Mouse (Mus musculus) liver, embryonic 11.5 days (tissue): Measurements from ENCODE around the gene Zfp281. TPM values are rescaled to one million over a fixed set of nuclear protein-coding genes. Genes with fewer than 3 reads are reported as not detected.

Source experiments
- ATAC-seq: fragments of 200-750 bp; cut with Nextera tagmentation; replicated peaks from 2 replicates; pipeline ENCODE4 v1.8.0; 2017; ENCODE audit warnings: moderate number of reproducible peaks, mild to moderate bottlenecking, moderate TSS enrichment, moderate library complexity; ENCODE audit not compliant: low FRiP score
- DNase-seq: peaks from one replicate; pipeline ENCODE4 v3.0.0-alpha.2; 2017; ENCODE audit warnings: low spot score
- H3K27ac ChIP-seq: fragments of 300-500 bp; sonication (generic); 2 replicates; pipeline ENCODE4 v1.5.1; 2014; ENCODE audit warnings: mild to moderate bottlenecking, low read depth, low read length, control low read depth
- H3K27me3 ChIP-seq: fragments of 300-500 bp; sonication (generic); replicated peaks from 2 replicates; pipeline ENCODE4 v1.6.1; 2014; ENCODE audit warnings: low read length, mixed read lengths; ENCODE audit not compliant: control insufficient read depth, insufficient read depth
- H3K36me3 ChIP-seq: fragments of 300-500 bp; sonication (generic); 2 replicates; pipeline ENCODE4 v1.6.1; 2014; ENCODE audit warnings: mild to moderate bottlenecking, low read length, moderate library complexity, mixed read lengths; ENCODE audit not compliant: control insufficient read depth, insufficient read depth
- H3K4me1 ChIP-seq: fragments of 300-500 bp; sonication (generic); replicated peaks from 2 replicates; pipeline ENCODE4 v1.6.1; 2014; ENCODE audit warnings: low read length, mixed read lengths; ENCODE audit not compliant: control insufficient read depth, insufficient read depth
- H3K4me2 ChIP-seq: fragments of 300-500 bp; sonication (generic); 2 replicates; pipeline ENCODE4 v1.6.1; 2014; ENCODE audit warnings: mild to moderate bottlenecking, control low read depth, moderate library complexity
- H3K4me3 ChIP-seq: fragments of 300-500 bp; sonication (generic); 2 replicates; pipeline ENCODE4 v1.5.1; 2014; ENCODE audit warnings: low read depth, low read length, control low read depth
- H3K9ac ChIP-seq: fragments of 300-500 bp; sonication (generic); 2 replicates; pipeline ENCODE4 v1.6.1; 2014; ENCODE audit warnings: low read depth, low read length, control low read depth
- H3K9me3 ChIP-seq: fragments of 300-500 bp; sonication (generic); 2 replicates; pipeline ENCODE4 v1.6.1; 2016; ENCODE audit warnings: low read length, inconsistent platforms, mixed read lengths; ENCODE audit not compliant: control insufficient read depth
- WGBS: fragments of 180-500 bp; shearing (Covaris S2); extraction: QIAGEN DNeasy Blood & Tissue Kit; methylation state at CpG from one replicate; pipeline ENCODE4 v1.1.7; 2014; 5-methylcytosine and 5-hydroxymethylcytosine counted together
- polyA plus RNA-seq: library from polyadenylated mRNA; unstranded; fragments of >200 nt; fragmentation: Nextera tagmentation; extraction: Ambion mirVana; gene quantifications from 2 replicates; pipeline ENCODE4 v1.2.1, GENCODE M21; 2014

Gene Zfp281
- polyA plus RNA-seq, 1 experiment from 2014 or later, result 19.3 TPM

- no peak overlapping the region for H3K4me2 ChIP-seq
- H3K36me3 ChIP-seq, result no peaks in the 10 kb centered on the region
- H3K27ac ChIP-seq, result no peak overlapping the region
- no peak overlapping the region for H3K9ac ChIP-seq
- WGBS, result 86% methylated on average over 12 of the region's 12 CpGs
- no peak for DNase-seq
- no peaks in the 10 kb centered on the region for H3K9me3 ChIP-seq
- no peak overlapping the region for H3K4me3 ChIP-seq
- H3K27me3 ChIP-seq, result no peaks in the 10 kb centered on the region
- ATAC-seq, result no peak
- peaks cover 4% of the 10 kb centered on the region; the same call in 1 of the 2 replicates for H3K4me1 ChIP-seq
Observed at GRCm38 (mm10) chr1:136671767-136672434, 47.2 kb downstream of the Zfp281 start.

DNA sequence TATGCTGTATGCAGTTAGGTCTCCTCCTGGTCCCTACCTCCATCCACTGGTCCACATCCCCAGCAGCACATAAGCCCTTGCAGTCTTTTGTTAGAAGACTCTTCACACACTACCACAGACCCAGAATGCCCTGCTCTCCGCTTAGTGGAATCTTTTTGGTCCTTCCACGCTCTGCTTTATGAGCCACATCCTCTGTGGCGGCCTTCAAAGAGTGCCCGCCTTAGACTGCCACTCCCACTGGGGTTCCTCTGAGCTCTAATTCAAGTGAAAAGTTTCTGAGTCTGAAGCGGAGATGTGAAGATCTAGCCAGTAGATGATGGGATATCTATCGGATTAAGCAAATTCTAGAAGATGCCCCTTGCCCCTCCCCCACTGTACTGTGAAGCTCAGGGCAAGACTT lies 47.9 kb downstream of the Zfp281 start:
- Histone ChIP-seq H3K27ac (no peak overlapping the region), H3K27me3 (no peaks in the 10 kb centered on the region), H3K9me3 (no peaks in the 10 kb centered on the region), H3K4me3 (no peak overlapping the region), H3K9ac (no peak overlapping the region), H3K36me3 (no peaks in the 10 kb centered on the region), H3K4me2 (no peak overlapping the region), H3K4me1 (peaks cover 4% of the 10 kb centered on the region; the same call in 1 of the 2 replicates)
- DNase-seq (no peak), ATAC-seq (no peak)
- WGBS, result 82% methylated on average over 6 of the region's 6 CpGs

DNA sequence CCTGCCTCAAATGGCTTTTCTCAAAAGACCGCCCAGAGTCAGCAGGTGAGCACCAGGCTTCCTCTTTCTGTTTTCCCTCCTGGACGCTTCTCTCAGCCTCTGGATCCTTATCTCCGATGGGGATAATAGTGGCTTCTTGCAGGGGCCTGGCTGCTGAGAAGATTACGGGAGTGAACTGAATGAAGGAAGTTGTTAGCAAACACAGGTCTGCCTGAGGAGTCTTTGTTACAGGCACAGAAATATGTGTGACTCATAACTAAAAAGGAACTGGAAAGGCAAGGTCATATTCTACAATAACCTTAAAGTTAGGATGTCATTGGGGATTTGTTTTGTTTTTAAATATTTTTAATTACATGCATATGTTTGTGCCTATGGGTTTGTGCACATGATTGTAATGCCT lies 48.6 kb downstream of the Zfp281 start:
- H3K27ac ChIP-seq, result no peak overlapping the region
- H3K27me3 ChIP-seq, result no peaks in the 10 kb centered on the region

DNA sequence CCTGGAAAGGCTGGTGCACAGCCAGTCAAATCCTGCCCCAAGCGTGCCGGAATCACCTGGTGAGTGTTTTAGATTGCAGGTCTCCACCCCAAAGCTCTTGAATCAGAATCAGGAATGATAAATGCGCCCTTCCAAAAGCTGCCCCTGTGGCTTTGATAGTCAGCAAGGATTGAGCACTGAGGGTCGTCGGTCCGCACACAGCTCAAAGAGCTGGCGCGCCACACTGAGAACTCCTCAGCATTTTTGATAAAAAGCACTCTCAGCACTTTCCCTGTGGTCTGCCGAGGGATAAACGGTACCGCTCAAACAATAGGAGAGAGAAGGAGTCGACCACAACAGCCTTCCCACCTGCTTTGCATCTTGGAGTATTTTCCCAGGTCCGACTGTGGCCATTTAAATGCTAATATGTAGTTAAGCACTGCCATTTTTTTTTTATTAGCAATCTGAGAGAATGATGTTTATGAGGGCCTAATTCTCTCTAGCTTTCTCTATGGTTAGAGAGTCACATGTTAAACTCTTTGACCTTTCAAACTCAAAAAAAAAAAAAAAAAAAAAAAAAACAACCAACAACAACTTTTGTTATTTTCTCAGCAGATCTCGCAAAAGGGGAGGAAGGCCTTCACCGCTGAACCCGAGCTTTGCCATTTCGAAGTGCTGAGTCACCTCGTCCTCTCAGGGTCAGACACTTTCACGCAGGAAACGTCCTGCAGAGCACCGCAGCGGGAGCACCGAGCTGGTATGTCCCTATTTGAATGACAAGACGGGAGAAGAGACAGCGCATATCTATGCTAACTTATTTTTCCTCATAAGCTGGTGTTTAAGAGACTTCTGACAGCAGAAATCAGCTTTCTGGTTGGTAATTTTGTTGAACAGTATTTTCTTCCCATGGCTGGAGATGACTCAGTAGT lies 50.1 kb downstream of the Zfp281 start:
- no peak for DNase-seq
- Histone ChIP-seq H3K4me2 (peak overlapping the region; percentile 3; the same call in 1 of the 2 replicates), H3K9me3 (no peaks in the 10 kb centered on the region), H3K9ac (no peak overlapping the region), H3K4me3 (no peak overlapping the region), H3K27me3 (no peaks in the 10 kb centered on the region), H3K27ac (no peak overlapping the region), H3K4me1 (peaks cover 4% of the 10 kb centered on the region; the same call in 1 of the 2 replicates), H3K36me3 (no peaks in the 10 kb centered on the region)
- 32% methylated on average over 25 of the region's 25 CpGs for WGBS
- no peak for ATAC-seq

More for the DNA sequence above, 48.6 kb downstream of the Zfp281 start:
- DNase-seq, result no peak
- Histone ChIP-seq H3K4me1 (peaks cover 4% of the 10 kb centered on the region; the same call in 1 of the 2 replicates), H3K9me3 (no peaks in the 10 kb centered on the region), H3K4me2 (no peak overlapping the region), H3K36me3 (no peaks in the 10 kb centered on the region), H3K9ac (no peak overlapping the region), H3K4me3 (no peak overlapping the region)
- no peak for ATAC-seq
- WGBS, result 45% methylated on average over 4 of the region's 4 CpGs

GRCm38 (mm10) chr1:136675736-136676444 lies 51.2 kb downstream of the Zfp281 start:
- Histone ChIP-seq H3K9ac (no peak overlapping the region), H3K27ac (no peak overlapping the region), H3K27me3 (no peaks in the 10 kb centered on the region), H3K36me3 (no peaks in the 10 kb centered on the region), H3K4me1 (peaks cover 4% of the 10 kb centered on the region; the same call in 1 of the 2 replicates), H3K9me3 (no peaks in the 10 kb centered on the region), H3K4me2 (no peak overlapping the region; the same call in 1 of the 2 replicates), H3K4me3 (no peak overlapping the region)
- 76% methylated on average over 16 of the region's 16 CpGs for WGBS
- ATAC-seq (no peak), DNase-seq (no peak)

DNA sequence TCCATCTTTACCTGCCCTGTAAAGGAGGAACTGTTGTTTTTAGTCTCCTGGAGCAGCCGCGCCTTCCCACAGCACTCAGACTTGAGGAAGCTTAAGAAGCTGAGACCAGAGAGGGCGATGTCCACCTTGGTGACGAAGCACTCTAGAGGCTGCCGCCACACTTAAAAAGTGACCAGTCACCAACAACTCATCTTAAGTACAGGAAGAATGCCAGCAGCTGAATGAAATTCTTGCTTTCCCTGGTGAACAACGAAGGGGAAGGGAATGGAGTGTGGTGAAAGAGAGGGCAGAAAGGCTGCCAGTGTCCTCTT lies 51.7 kb downstream of the Zfp281 start:
- no peak overlapping the region for H3K27ac ChIP-seq
- no peaks in the 10 kb centered on the region for H3K9me3 ChIP-seq
- no peak for DNase-seq
- ATAC-seq, result no peak
- no peaks in the 10 kb centered on the region for H3K36me3 ChIP-seq
- no peak overlapping the region for H3K4me3 ChIP-seq
- H3K9ac ChIP-seq, result no peak overlapping the region
- H3K4me1 ChIP-seq, result peaks cover 4% of the 10 kb centered on the region; the same call in 1 of the 2 replicates
- H3K4me2 ChIP-seq, result no peak overlapping the region
- 71% methylated on average over 6 of the region's 6 CpGs for WGBS
- H3K27me3 ChIP-seq, result no peaks in the 10 kb centered on the region

DNA sequence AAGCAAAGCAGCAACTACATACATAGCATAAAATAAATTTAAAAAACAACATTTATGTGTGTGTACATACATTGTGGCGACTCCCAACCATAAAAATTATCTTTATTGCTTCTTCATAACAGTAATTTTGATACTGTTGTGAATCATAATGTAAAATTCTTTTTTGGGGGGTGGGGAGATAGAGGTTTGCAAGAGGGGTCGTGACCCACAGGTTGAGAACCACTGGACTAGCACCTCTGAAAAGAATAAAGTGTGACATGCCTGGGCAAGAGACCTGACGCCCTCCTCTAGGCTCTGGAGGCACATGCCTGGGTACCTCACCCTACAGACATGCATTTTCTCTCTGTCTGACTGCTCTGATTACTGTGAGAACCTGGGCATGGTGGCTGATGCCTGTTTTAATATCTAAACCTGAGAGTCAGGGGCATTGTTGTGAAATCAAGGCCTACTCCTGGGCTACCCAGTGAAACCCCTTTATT lies 53.2 kb downstream of the Zfp281 start:
- no peaks in the 10 kb centered on the region for H3K27me3 ChIP-seq
- no peak overlapping the region for H3K4me3 ChIP-seq
- H3K36me3 ChIP-seq, result no peaks in the 10 kb centered on the region
- H3K4me2 ChIP-seq, result no peak overlapping the region
- H3K9me3 ChIP-seq, result no peaks in the 10 kb centered on the region
- no peak for DNase-seq
- no peak overlapping the region for H3K27ac ChIP-seq
- no peak overlapping the region for H3K9ac ChIP-seq
- WGBS, result 71% methylated on average over 3 of the region's 3 CpGs
- no peak for ATAC-seq
- H3K4me1 ChIP-seq, result 0 out of 2 replicates have a peak, but pooled peaks cover 4% of the 10 kb centered on the region

GRCm38 (mm10) chr1:136678836-136679235 lies 54.1 kb downstream of the Zfp281 start:
- H3K27me3 ChIP-seq, result no peaks in the 10 kb centered on the region
- no peaks in the 10 kb centered on the region for H3K36me3 ChIP-seq
- no peak overlapping the region for H3K27ac ChIP-seq
- no peaks in the 10 kb centered on the region for H3K9me3 ChIP-seq
- H3K4me2 ChIP-seq, result no peak overlapping the region
- ATAC-seq (no peak), DNase-seq (no peak)
- no peak overlapping the region for H3K9ac ChIP-seq
- 63% methylated on average over 4 of the region's 4 CpGs for WGBS
- 0 out of 2 replicates have a peak, but pooled peaks cover 4% of the 10 kb centered on the region for H3K4me1 ChIP-seq
- H3K4me3 ChIP-seq, result no peak overlapping the region
